Mouse (Mus musculus) cerebellum, adult 11-12 months (tissue): ENCODE results near the gene Arhgap30.

Experiments used
- DNase-seq: peaks from one replicate; pipeline ENCODE4 v3.0.0; 2022

The Arhgap30 gene

GRCm38 (mm10) chr1:171435974-171436373 is 47.2 kb downstream of the Arhgap30 start:
- DNase-seq: no peak

DNA sequence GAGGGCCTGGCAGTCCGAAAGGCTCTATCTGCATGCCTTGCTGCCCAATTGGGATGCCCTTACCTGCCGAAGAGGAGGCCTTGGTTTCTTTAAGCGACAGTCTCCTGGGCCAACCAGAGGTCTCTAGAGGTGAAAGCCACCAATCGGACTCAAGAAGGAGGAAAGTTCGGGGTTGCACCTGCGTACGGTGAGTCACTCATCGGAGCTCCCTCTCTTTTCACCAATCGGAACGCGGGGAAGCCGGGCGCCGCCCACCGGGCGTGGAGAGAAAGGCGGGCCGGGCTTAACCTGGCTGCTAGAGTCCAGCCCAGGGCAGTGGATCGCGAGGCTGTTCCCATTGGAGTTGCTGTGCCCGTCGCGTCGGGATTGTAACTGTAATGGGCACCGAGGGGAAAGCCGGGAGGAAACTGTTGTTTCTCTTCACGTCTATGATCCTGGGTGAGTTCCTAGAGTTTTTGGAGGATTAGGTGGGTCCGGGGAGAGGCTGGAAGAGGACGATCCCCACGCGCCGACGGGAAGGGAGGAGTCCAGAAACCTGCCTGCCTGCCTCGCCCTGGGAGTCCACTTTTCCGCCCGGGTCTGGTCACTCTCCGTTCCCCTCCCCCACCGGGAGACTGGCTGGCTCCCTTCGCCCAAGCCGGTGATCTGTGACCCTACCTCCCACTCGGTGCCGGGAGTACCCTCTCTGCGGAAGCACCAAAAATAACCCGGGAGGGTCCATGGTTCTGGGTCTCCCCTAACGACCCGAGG is 48.7 kb downstream of the Arhgap30 start, which contains the start of gene F11r:
Gene F11r, plus strand, starts transcription at position 272 of the 750 bp plus-strand sequence.
- peak; percentile 91 for DNase-seq

GRCm38 (mm10) chr1:171438014-171438670 is 49.4 kb downstream of the Arhgap30 start:
- DNase-seq: no peak

- DNase-seq: no peak
These were observed 50.3 kb downstream of the Arhgap30 start for GRCm38 (mm10) chr1:171439072-171439471.

- DNase-seq: no peak
These were observed 51.4 kb downstream of the Arhgap30 start for GRCm38 (mm10) chr1:171440025-171440725.

DNA sequence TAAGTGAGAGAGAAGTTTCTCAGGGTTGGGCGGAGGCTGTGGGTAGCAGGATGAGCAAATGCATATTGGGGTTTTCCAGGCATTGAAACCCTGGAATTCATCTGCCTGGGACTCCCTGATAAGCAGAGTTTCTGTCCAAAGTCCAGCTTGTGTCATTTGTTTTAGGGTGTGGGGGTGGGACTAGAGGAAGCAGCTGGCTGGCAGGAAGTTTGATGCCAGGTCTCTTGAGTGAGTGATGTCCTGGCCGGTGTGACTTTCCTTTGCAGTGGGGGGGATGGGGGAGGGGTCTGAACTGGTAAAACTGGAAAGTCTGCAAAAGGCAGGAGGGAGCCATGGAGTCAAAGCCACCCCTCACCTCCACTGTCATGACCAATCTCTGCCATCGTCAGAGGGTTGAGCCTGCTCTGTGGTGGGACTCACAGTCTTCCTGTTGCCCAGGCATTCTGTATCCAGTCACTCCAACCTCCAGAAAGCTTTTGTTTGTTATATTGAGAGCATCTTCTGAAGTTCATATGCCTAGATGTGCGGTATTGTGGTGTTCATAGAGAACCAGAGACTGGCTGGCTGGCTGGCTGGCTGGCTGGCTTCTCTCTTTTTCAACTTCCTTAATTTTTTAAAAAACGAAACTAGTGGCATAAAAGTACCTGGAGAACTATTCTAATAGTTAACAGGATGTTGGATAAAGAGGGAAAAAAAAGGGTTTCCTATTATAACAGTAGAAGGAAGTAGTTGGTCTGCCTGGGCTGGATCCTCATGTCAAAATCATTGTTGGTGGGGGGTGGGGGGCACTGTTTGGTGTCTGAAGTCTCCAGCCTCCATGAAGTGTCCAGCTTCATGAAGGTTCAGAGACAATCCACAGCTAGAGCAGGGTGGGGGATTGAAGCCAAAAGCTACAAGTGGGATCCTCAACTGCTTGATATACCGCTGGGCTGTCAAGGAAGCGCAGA is 53.0 kb downstream of the Arhgap30 start:
- DNase-seq: no peak

DNA sequence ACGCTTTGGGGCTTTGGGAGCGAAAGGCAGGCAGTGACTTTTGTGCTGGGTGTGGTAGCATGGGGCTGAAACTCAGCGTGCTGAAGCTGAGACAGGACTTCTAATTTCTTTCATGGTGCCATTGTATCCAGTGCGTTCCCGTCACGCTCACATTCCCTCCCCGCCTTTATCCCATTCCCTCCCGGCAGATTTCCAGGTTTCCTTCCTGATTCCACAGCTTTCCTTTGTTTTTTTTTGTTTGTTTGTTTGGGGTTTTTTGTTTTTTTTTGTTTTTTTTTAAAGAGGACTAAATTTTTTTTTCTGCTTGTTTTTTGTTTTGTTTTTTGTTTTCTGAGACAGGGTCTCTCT is 53.6 kb downstream of the Arhgap30 start:
- DNase-seq: no peak

- DNase-seq: no peak
These were observed 56.3 kb downstream of the Arhgap30 start for GRCm38 (mm10) chr1:171445050-171445449.

GRCm38 (mm10) chr1:171446854-171447253 is 58.1 kb downstream of the Arhgap30 start:
- DNase-seq: no peak

GRCm38 (mm10) chr1:171447692-171448091 is 58.9 kb downstream of the Arhgap30 start:
- no peak for DNase-seq

- no peak for DNase-seq
These were observed 61.3 kb downstream of the Arhgap30 start for GRCm38 (mm10) chr1:171450062-171450461.

- DNase-seq: no peak
These were observed 62.2 kb downstream of the Arhgap30 start for GRCm38 (mm10) chr1:171451001-171451400.

DNA sequence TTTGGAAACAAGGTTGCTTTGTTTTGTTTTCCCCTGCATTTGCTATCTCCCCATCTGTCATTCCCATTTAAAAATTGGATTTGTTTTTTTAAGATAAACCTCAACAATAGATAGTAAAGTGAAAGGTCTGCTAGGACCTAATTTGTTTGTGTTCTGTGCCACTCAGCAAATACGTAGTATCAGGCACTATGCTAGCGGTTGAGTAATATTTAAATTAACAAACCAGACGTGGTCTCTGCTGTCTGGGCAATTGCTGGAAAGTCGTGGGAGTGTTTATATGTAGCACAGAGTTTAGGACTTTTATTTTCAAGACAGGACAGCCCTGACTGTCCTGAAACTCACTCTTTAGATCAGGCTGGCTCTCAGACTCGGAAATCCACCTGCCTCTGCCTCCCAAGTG is 63.8 kb downstream of the Arhgap30 start:
- DNase-seq: no peak

- DNase-seq: no peak
These were observed 64.2 kb downstream of the Arhgap30 start for GRCm38 (mm10) chr1:171452923-171453322.

DNA sequence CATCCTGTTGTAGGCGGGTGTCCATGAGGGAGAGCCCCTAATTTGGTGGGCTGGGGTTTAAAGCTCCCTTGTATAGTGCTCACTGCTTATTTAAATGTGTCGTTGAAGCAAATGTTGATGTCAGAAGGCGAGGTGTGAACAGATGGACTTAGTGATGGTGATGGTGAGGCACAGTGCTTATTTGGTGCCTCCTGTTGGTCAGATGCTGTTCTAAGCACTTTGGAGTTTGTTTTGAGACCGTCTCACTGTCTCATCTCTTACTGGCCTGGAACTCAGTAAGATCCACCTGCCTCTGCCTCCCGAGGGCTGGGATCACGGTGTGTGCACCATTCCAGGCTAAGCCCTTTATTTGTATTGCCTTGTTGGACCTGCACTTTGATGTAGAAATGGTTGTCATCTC is 66.2 kb downstream of the Arhgap30 start:
- DNase-seq: no peak

DNA sequence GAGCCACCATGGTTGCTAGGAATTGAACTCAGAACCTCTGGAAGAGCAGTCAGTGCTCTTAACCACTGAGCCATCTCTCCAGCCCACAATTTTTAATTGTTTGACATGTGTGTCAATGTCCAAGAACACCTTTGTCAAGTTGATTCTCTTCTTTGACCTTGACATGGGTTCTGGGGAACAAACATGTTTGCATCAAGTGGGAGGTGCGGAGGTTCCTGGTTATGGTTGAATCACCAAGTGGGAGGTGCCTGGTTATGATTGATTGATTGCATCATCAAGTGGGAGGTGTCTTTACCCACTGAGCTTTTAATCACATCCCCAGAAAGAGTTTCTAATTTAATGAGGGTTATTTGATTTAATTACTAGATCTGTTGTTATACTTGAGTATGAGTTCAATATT is 68.8 kb downstream of the Arhgap30 start:
- no peak for DNase-seq

- no peak for DNase-seq
These were observed 71.0 kb downstream of the Arhgap30 start for GRCm38 (mm10) chr1:171459791-171460190.
